Mouse (Mus musculus) hindbrain, postnatal 0 days (tissue): ENCODE results near the gene Rcc2. TPM values are rescaled to one million over a fixed set of nuclear protein-coding genes. Genes with fewer than 3 reads are reported as not detected.

ENCODE experiments used
- ATAC-seq: fragments of 200-750 bp; cut with Nextera tagmentation; 2 replicates; pipeline ENCODE4 v1.8.0; 2017; ENCODE audit warnings: mild to moderate bottlenecking, moderate TSS enrichment, moderate library complexity
- DNase-seq: peaks from one replicate; pipeline ENCODE4 v3.0.0-alpha.2; 2015; ENCODE audit warnings: low spot score
- H3K27ac ChIP-seq: fragments of 300-500 bp; sonication (generic); 2 replicates; pipeline ENCODE4 v1.5.1; 2014; ENCODE audit warnings: mild to moderate bottlenecking
- H3K27me3 ChIP-seq: fragments of 300-500 bp; sonication (generic); 2 replicates; pipeline ENCODE4 v1.6.1; 2014; ENCODE audit warnings: low read length, mixed read lengths; ENCODE audit not compliant: insufficient read depth
- H3K36me3 ChIP-seq: fragments of 300-500 bp; sonication (generic); 2 replicates; pipeline ENCODE4 v1.6.1; 2014; ENCODE audit warnings: low read length, mixed read lengths; ENCODE audit not compliant: insufficient read depth
- H3K4me1 ChIP-seq: fragments of 300-500 bp; sonication (generic); 2 replicates; pipeline ENCODE4 v1.6.1; 2014; ENCODE audit warnings: antibody characterized with exemption, low read length, mixed read lengths; ENCODE audit not compliant: insufficient read depth
- H3K4me2 ChIP-seq: fragments of 300-500 bp; sonication (generic); 2 replicates; pipeline ENCODE4 v1.6.1; 2014; ENCODE audit warnings: low read depth, mild to moderate bottlenecking, low read length, moderate library complexity, mixed read lengths
- H3K4me3 ChIP-seq: fragments of 300-500 bp; sonication (generic); 2 replicates; pipeline ENCODE4 v1.5.1; 2014; ENCODE audit warnings: low read length
- H3K9ac ChIP-seq: fragments of 300-500 bp; sonication (generic); replicated peaks from 2 replicates; pipeline ENCODE4 v1.6.1; 2014; ENCODE audit warnings: mild to moderate bottlenecking, low read length, moderate library complexity, mixed read lengths
- H3K9me3 ChIP-seq: fragments of 300-500 bp; sonication (generic); 2 replicates; pipeline ENCODE4 v1.6.1; 2016; ENCODE audit warnings: low read length, mixed read lengths
- CTCF ChIP-seq: IDR thresholded peaks from 2 replicates; pipeline ENCODE4 v1.5.1; 2016; ENCODE audit warnings: antibody characterized with exemption, control low read depth, low read depth
- WGBS: fragments of 180-500 bp; shearing (Covaris S2); extraction: QIAGEN DNeasy Blood & Tissue Kit; methylation state at CpG from one replicate; pipeline ENCODE4 v1.1.7; 2014; 5-methylcytosine and 5-hydroxymethylcytosine counted together
- polyA plus RNA-seq: library from polyadenylated mRNA; unstranded; fragments of >200 nt; fragmentation: Nextera tagmentation; extraction: Ambion mirVana; gene quantifications from 2 replicates; pipeline ENCODE4 v1.2.1, GENCODE M21; 2015
- total RNA-seq: library from RNA; depleted of rRNA; stranded (reverse); fragments of >200 nt; gene quantifications from 2 replicates; pipeline ENCODE4 v1.2.3, GENCODE M21; 2014

Rcc2 gene
- total and polyA plus RNA-seq, 2 experiments from 2014 or later: 15.8 to 60.3 TPM

DNA sequence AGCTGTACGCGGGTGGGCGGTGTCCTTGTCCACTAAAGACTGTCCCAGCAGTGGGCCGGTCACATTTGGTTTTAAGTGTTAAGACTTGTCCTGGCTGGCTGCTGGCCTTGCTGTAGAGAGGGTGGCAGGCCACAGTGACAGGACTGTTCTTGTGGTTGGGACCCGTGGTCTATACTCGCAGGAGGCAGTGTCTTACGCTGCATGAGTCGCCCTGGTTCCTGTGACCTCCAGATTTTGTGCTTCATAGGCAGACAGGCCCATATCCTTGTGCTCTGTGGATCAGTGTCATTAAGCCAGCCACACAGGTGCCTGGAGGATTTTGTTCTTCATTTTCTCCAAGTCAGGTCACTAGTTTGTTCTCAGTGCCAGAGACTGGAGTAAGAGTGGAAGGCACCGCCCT is 18.1 kb downstream of the Rcc2 start:
- ATAC-seq (no peak), DNase-seq (no peak)
- Histone ChIP-seq H3K4me1 (no peaks in the 10 kb centered on the region), H3K9me3 (no peaks in the 10 kb centered on the region), H3K27ac (no peak overlapping the region), H3K27me3 (no peaks in the 10 kb centered on the region), H3K4me3 (no peak overlapping the region), H3K9ac (no peak overlapping the region), H3K4me2 (no peak overlapping the region), H3K36me3 (peaks cover 54% of the 10 kb centered on the region)
- TF ChIP-seq CTCF: no peak
- WGBS: 94% methylated on average over 9 of the region's 9 CpGs

DNA sequence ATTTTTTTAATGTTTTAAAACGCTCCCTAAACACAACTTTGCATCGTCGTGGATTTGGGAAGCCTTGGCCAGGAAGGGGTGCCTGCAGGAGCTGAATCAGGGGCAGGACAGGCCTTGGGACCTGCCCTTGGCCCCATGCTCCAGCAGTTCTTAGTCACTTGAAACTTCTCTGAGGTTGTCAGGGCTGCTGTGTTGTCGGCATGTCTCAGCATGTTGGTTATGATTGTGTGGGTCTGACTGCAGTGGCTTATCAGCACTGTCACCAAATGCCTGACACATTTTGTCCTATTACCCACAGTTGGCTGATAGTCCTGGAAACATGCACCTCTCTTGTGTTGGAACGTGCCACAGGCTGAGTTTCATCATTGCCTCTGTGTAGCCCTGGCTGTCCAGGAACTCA is 19.8 kb downstream of the Rcc2 start:
- no peak overlapping the region for H3K4me2 ChIP-seq
- no peak for DNase-seq
- no peak overlapping the region for H3K27ac ChIP-seq
- TF ChIP-seq CTCF: no peak
- no peak overlapping the region for H3K4me3 ChIP-seq
- no peak for ATAC-seq
- 90% methylated on average over 5 of the region's 5 CpGs for WGBS
- H3K27me3 ChIP-seq: no peaks in the 10 kb centered on the region
- H3K4me1 ChIP-seq: no peaks in the 10 kb centered on the region
- H3K36me3 ChIP-seq: peaks cover 54% of the 10 kb centered on the region
- no peaks in the 10 kb centered on the region for H3K9me3 ChIP-seq
- H3K9ac ChIP-seq: no peak overlapping the region

DNA sequence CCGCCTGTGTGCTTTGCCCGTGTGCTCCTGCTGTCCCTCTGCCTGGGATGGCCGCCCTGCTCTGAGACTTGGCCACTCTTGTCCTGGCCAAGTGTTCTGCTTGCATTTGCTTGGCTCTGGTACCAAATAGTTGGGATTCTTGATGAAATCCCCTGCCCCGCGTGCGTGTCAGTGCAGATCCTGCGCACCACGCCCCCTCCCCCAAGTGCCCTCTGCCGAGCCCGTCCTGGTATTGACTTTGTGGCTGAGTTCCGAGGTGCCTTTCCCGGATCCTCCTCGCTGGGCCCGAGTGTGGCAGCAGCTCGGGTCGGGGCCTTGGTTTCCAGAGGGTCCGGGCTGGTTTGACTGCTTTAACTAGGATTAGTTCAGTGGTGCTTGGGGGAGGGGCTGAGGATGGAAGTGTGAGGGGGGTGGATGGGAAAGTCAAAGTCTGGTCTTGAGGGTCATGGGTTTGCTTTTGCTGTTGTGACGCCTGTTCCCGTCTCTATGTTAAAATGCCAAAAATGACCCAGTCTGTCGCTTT is 21.7 kb downstream of the Rcc2 start:
- Histone ChIP-seq H3K27ac (no peak overlapping the region), H3K4me3 (no peak overlapping the region), H3K9me3 (no peaks in the 10 kb centered on the region), H3K27me3 (no peaks in the 10 kb centered on the region), H3K4me2 (no peak overlapping the region), H3K9ac (no peak overlapping the region), H3K36me3 (peaks cover 40% of the 10 kb centered on the region), H3K4me1 (no peaks in the 10 kb centered on the region)
- TF ChIP-seq CTCF: no peak
- ATAC-seq: no peak
- WGBS: 76% methylated on average over 20 of the region's 20 CpGs
- no peak for DNase-seq

DNA sequence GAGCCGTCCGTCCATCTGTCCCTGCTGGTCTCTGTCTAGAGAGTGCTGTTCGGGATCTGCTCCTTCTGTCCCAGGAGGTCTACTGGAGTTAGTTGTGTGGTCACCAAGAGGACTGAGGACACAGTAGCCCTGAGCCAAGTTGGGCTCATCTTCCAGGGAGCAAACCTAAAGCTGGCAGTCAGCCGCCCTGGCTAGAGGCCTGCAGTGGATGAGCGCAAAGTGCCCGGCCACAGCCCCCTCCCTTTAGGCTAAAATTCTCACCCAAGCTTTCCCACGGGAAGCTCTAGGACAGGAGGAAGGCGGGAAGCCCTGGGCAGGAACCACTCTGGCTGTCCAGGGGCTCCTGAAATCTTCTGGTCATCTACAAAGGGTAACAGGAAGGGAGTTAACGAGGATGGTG is 22.4 kb downstream of the Rcc2 start:
- Histone ChIP-seq H3K27ac (no peak overlapping the region), H3K27me3 (no peaks in the 10 kb centered on the region), H3K9ac (no peak overlapping the region), H3K4me2 (no peak overlapping the region), H3K4me1 (no peaks in the 10 kb centered on the region), H3K36me3 (peaks cover 37% of the 10 kb centered on the region), H3K9me3 (no peaks in the 10 kb centered on the region), H3K4me3 (no peak overlapping the region)
- 58% methylated on average over 9 of the region's 9 CpGs for WGBS
- ATAC-seq (no peak), DNase-seq (peak; percentile 31)
- TF ChIP-seq CTCF: no peak

DNA sequence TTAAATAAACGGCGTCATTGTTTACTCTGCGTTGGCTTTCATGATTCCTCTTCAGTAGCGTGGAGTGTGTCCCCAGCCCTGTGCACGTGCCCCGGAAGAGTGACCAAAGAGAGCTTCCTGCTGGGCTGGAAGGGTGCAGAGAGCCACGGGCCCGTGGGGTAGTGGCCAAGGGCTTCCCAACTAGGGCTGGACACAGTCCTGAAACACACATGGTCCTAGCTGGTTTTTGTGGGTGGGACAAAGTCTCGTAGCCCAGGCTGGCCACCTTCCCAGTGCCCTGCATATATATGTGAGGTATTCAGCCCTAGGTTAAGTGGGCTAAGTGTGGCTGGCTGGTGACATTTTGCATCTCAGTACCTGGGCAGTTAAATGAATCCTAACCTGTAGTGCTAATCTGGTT is 22.9 kb downstream of the Rcc2 start:
- no peak for TF ChIP-seq CTCF
- H3K27ac ChIP-seq: 0 out of 2 replicates have a peak overlapping the region, but pooled peaks have one; percentile 0
- H3K4me1 ChIP-seq: no peaks in the 10 kb centered on the region
- no peak for DNase-seq
- no peaks in the 10 kb centered on the region for H3K27me3 ChIP-seq
- H3K4me3 ChIP-seq: no peak overlapping the region
- H3K9me3 ChIP-seq: no peaks in the 10 kb centered on the region
- no peak overlapping the region for H3K9ac ChIP-seq
- peaks cover 32% of the 10 kb centered on the region for H3K36me3 ChIP-seq
- no peak for ATAC-seq
- H3K4me2 ChIP-seq: no peak overlapping the region
- 77% methylated on average over 9 of the region's 9 CpGs for WGBS

DNA sequence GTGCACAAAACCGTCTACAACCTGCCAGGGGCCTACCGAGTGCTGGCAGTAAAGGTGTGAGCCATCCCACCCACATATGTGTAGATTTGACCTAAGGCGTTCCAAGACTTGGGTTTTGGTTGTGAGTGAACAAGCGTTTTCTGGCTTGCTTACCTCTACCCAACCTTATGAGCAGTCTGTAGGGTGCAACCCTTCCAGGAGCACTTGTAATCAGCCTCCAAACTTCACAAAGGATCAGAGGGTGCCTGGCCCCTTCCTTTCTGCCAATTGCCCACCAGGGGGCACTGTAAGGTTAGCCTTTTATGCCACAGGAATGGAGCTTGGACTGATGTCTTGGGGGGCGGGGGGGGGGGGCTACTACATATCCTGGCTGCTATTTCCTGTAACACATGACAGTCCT is 23.5 kb downstream of the Rcc2 start:
- peak; percentile 80 for TF ChIP-seq CTCF
- H3K27ac ChIP-seq: 0 out of 2 replicates have a peak overlapping the region, but pooled peaks have one; percentile 0
- H3K9me3 ChIP-seq: no peaks in the 10 kb centered on the region
- no peaks in the 10 kb centered on the region for H3K4me1 ChIP-seq
- ATAC-seq (0 out of 2 replicates have a peak, but pooled peaks have one; percentile 28), DNase-seq (peak; percentile 72)
- 49% methylated on average over 5 of the region's 5 CpGs for WGBS
- H3K4me3 ChIP-seq: no peak overlapping the region
- no peak overlapping the region for H3K4me2 ChIP-seq
- no peak overlapping the region for H3K9ac ChIP-seq
- H3K27me3 ChIP-seq: no peaks in the 10 kb centered on the region
- peaks cover 26% of the 10 kb centered on the region for H3K36me3 ChIP-seq

DNA sequence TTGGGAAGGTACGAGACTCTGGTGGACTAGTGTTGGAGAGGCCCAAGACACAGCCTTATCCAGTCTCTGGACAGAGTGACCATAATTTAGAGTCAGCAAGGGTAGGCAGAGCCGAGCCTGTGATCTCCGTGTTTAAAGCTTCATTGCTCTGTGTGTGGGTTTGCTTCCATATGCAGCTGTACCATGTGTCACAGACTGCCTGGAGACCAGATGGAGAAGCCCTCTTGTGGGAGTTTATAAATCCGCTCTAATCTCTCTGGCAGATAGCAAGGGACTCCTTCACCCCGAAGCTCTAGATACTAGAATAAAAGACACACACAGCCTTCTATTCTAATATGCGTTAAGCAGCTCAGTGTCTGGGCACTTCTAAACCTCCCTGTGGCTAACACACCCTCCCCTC is 24.4 kb downstream of the Rcc2 start:
- Histone ChIP-seq H3K27me3 (no peaks in the 10 kb centered on the region), H3K36me3 (peaks cover 21% of the 10 kb centered on the region), H3K4me2 (no peak overlapping the region), H3K4me1 (no peaks in the 10 kb centered on the region), H3K4me3 (no peak overlapping the region), H3K9me3 (no peaks in the 10 kb centered on the region), H3K27ac (peak overlapping the region; percentile 48; the same call in 1 of the 2 replicates), H3K9ac (no peak overlapping the region)
- no peak for ATAC-seq
- peak; percentile 52 for DNase-seq
- WGBS: 50% methylated on average over 6 of the region's 6 CpGs
- no peak for TF ChIP-seq CTCF
